Mouse (Mus musculus) lung, postnatal 0 days (tissue): ENCODE data around the gene Fam120c.

Source experiments
- CTCF ChIP-seq: IDR thresholded peaks from 2 replicates; pipeline ENCODE4 v1.5.1; 2016; ENCODE audit warnings: antibody characterized with exemption, mild to moderate bottlenecking
- EP300 ChIP-seq: IDR thresholded peaks from 2 replicates; pipeline ENCODE4 v1.6.1; 2016; ENCODE audit warnings: antibody characterized with exemption, mild to moderate bottlenecking, control low read depth

DNA sequence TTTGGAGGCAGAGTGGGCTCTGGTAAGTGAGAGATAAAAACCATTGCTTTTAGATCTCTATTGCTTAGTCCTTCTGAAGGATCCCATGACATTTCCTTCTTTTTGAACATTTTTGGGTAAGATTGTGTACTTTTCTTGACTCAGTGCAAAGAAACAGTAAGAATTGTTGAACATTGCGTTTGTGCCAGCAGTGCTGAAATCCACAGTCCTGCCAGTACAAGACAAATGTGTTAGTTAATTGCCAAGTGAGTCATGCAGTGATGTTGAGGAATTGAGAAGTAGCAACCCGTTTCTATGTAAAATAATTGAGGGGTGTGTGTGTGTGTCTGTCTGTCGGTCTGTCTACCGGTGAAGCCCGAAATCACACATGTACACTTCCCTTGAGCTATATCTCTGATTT, 5.3 kb downstream of the Fam120c start:
- TF ChIP-seq CTCF = no peak
- TF ChIP-seq EP300 = no peak
